Mouse (Mus musculus): ENCODE results near the gene Slc44a1.

Gene Slc44a1

GRCm38 (mm10) chr4:53431585-53432234 lies 8.5 kb upstream of the Slc44a1 start:
- no peak for DNase-seq (ENCODE audit: low spot score)

- DNase-seq (ENCODE audit: low spot score): no peak
Observed at GRCm38 (mm10) chr4:53437110-53437755, 3.0 kb upstream of the Slc44a1 start.

- no peak for DNase-seq (ENCODE audit: low spot score)
Observed at GRCm38 (mm10) chr4:53438386-53438785, 1.8 kb upstream of the Slc44a1 start.

GRCm38 (mm10) chr4:53438836-53439480 lies 1.3 kb upstream of the Slc44a1 start:
- no peak for DNase-seq (ENCODE audit: low spot score)

- DNase-seq (ENCODE audit: low spot score): no peak
Observed at GRCm38 (mm10) chr4:53439636-53440009, 590 bp upstream of the Slc44a1 start.

GRCm38 (mm10) chr4:53440816-53441571 lies 781 bp downstream of the Slc44a1 start:
- DNase-seq (ENCODE audit: low spot score): no peak

- DNase-seq (ENCODE audit: low spot score): no peak
Observed at GRCm38 (mm10) chr4:53441683-53442082, 1.5 kb downstream of the Slc44a1 start.

- DNase-seq (ENCODE audit: low spot score): no peak
Observed at GRCm38 (mm10) chr4:53446216-53446615, 6.0 kb downstream of the Slc44a1 start.

- no peak for DNase-seq (ENCODE audit: low spot score)
Observed at GRCm38 (mm10) chr4:53447773-53448172, 7.6 kb downstream of the Slc44a1 start.

GRCm38 (mm10) chr4:53450736-53451135 lies 10.5 kb downstream of the Slc44a1 start:
- DNase-seq (ENCODE audit: low spot score): no peak

- no peak for DNase-seq (ENCODE audit: low spot score)
Observed at GRCm38 (mm10) chr4:53451887-53452286, 11.7 kb downstream of the Slc44a1 start.

- no peak for DNase-seq (ENCODE audit: low spot score)
Observed at GRCm38 (mm10) chr4:53452457-53452856, 12.2 kb downstream of the Slc44a1 start.

GRCm38 (mm10) chr4:53452976-53453889 lies 13.0 kb downstream of the Slc44a1 start:
- no peak for DNase-seq (ENCODE audit: low spot score)

GRCm38 (mm10) chr4:53455885-53456284 lies 15.7 kb downstream of the Slc44a1 start:
- no peak for DNase-seq (ENCODE audit: low spot score)

GRCm38 (mm10) chr4:53456570-53456969 lies 16.4 kb downstream of the Slc44a1 start:
- DNase-seq (ENCODE audit: low spot score): no peak

- no peak for DNase-seq (ENCODE audit: low spot score)
Observed at GRCm38 (mm10) chr4:53458503-53458902, 18.3 kb downstream of the Slc44a1 start.

GRCm38 (mm10) chr4:53459697-53460096 lies 19.5 kb downstream of the Slc44a1 start:
- DNase-seq (ENCODE audit: low spot score): no peak

GRCm38 (mm10) chr4:53461026-53461425 lies 20.8 kb downstream of the Slc44a1 start:
- no peak for DNase-seq (ENCODE audit: low spot score)

GRCm38 (mm10) chr4:53462069-53462468 lies 21.9 kb downstream of the Slc44a1 start:
- no peak for DNase-seq (ENCODE audit: low spot score)

- DNase-seq (ENCODE audit: low spot score): no peak
Observed at GRCm38 (mm10) chr4:53462505-53463251, 22.5 kb downstream of the Slc44a1 start.

GRCm38 (mm10) chr4:53465887-53466286 lies 25.7 kb downstream of the Slc44a1 start:
- no peak for DNase-seq (ENCODE audit: low spot score)
